Mouse (Mus musculus) T-helper 17 cell (primary cell): ENCODE data around the gene Ube2cbp.

Source experiments
- in situ Hi-C, 2 experiments: fragments of 300-600 bp; cut with MboI, MseI; formaldehyde crosslinking; loops; 1 replicate in 1 of 2; 2 replicates in 1 of 2; pipeline ENCODE4 v1.15.1; 2025; ENCODE audit warnings: high pct_unique_total_duplicates in 2 of 2

Ube2cbp gene

DNA sequence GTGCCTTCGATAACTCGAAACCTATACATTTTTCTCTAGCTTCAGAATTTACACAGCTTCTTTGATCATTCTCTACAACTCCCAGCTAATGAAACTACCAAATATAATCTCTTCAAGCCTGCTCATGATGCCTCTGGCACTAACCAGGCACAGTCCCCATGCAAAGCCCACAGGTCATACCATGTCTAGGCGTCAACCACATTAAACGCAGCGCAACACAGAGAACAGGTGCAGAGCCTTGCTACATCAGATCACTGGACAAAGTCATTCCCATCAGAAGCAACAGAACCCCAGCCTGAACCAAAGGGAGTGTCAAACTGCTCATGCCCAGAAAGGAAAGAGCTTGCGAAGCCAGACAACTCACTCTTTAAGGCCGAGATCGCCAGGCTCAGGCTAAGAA is 28.1 kb downstream of the Ube2cbp start:
- in situ Hi-C loops = loop anchor here in 1 of 2 experiments (25.0 kb wide), 1 partner anchor 424 kb away; no protein-coding TSS in a partner anchor

DNA sequence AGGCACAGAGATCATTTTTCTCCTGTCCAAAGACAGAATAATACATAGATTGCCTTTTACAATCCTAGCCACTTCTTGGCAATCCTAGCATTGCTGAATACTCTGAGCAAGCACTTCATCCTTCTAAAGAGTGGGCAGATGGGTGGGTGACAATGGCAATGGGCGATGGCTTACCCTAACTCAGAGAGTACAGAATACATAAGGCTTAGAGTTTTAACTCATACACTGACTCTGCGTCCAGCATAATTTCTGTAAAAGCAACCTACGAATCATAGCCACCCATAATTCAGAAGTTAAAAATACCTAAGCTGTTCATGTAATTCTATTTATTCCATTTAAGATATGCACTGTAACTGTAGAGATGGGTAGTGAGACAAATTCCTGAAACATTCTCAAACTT is 29.2 kb downstream of the Ube2cbp start:
- in situ Hi-C loops = loop anchor here in 1 of 2 experiments (25.0 kb wide), 1 partner anchor 423 kb away; no protein-coding TSS in a partner anchor

- in situ Hi-C loops = no loop called here
These were observed 41.4 kb downstream of the Ube2cbp start for GRCm38 (mm10) chr9:86423331-86423730.

DNA sequence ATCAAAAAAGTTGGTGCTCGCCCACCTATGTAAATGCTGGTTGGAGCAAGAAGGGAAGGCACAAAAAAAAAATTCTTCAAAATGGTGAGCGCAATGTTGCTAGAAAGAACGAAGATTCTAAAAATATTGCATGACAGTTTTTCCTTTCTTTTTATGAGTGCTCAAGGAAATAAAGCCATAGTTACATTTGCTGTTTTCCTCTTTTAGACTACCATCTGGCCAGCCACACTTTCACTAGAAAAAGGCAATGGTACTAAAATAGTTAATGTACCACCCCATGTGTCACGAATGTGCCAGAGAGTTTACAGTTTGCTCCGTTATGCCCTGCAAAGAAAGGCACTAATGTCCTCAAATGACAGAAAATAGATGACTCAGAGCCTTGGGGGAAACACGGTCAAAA is 45.4 kb downstream of the Ube2cbp start:
- in situ Hi-C loops = loop anchor here in 1 of 2 experiments (5.0 kb wide), 1 partner anchor 47 kb away; no protein-coding TSS in a partner anchor

- in situ Hi-C loops = loop anchor here in 1 of 2 experiments (5.0 kb wide), 1 partner anchor 46 kb away; no protein-coding TSS in a partner anchor
These were observed 46.8 kb downstream of the Ube2cbp start for GRCm38 (mm10) chr9:86417971-86418370.

- in situ Hi-C loops = no loop called here
These were observed 69.0 kb downstream of the Ube2cbp start for GRCm38 (mm10) chr9:86395785-86396184.

DNA sequence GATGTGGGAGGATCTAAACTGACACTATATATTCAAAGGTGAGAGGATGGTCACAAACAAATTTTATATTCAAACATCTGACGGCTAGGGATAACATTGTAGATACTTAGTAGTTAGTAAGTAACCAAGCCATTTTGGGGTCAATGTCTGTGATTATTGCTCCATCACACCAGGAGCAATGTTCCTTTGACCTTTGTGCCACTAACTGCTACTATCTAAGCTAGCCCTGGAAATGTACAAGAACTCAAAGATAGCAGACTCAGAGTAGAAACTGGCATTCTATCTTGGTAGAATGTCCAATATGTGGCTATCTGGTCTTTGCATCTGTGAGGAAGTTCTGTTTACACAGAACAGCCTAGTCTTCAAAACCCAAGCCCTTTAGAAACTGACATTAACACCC is 69.7 kb downstream of the Ube2cbp start:
- in situ Hi-C loops = no loop called here

DNA sequence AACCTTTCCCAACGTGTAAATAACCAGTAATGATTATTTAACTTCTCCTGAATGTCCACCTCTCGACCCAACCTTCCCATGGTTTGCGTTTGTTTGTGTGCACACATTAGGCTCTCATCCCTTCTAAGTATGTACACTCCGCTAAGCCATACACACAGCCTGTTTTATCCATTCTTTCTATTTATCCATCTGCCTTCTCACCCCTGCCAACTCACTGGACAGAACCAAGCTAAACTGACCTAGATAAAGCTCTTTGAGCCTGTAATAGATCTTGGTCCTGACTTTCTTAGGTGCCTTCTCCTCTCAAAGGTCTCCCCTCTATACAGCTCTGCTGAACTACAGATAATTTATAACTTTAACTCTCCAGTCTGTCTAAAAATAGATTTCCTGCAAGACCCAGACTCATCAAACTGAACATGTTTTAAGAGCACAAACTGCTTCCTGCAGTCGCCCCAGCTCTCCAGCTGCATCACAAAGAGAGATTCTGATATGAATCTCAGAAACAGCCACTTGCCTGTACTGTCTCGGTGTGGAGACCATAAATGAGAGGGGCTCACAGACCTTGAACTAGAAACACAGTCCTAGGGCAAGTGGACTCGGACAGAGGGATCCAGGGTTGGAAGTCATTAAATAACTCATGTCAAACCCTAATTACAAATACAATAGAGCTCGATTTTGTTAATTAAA is 71.0 kb downstream of the Ube2cbp start:
- in situ Hi-C loops = no loop called here

GRCm38 (mm10) chr9:86391467-86391866 is 73.3 kb downstream of the Ube2cbp start:
- in situ Hi-C loops = no loop called here

- in situ Hi-C loops = no loop called here
These were observed 74.0 kb downstream of the Ube2cbp start for GRCm38 (mm10) chr9:86390713-86391112.

DNA sequence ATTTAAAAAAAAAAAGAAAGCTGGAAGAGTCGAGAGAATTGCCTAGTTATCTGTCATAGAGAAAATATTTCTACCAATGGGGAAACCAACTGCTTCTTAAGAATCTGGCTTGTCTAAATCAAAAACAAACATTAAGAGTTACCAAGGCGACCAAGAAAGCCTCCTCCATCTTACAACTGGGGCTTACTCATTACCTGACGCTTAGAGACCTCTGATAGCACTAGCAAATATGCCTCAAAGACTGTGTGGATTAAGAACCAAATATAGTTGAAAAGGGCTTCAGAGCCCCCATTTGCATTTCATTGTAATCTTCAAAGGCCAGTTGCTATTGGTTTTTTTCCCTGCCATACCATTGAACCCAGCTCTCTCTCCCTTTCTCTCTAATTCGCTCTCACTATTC is 76.2 kb downstream of the Ube2cbp start:
- in situ Hi-C loops = no loop called here

- in situ Hi-C loops = loop anchor here in 1 of 2 experiments (10.0 kb wide), 1 partner anchor 188 kb away; no protein-coding TSS in a partner anchor
These were observed 87.8 kb downstream of the Ube2cbp start for GRCm38 (mm10) chr9:86376923-86377322.

GRCm38 (mm10) chr9:86372783-86373567 is 91.8 kb downstream of the Ube2cbp start:
- in situ Hi-C loops = loop anchor here in 1 of 2 experiments (5.0 to 25.0 kb wide), 3 partner anchors 44 to 639 kb away; partner anchors contain the start of genes Cyb5r4 and Ripply2

- in situ Hi-C loops = loop anchor here (10.0 to 25.0 kb wide), 2 partner anchors 643 to 886 kb away; partner anchors contain the start of genes Cep162 (in 1 of the 2), Cyb5r4 (in 1 of the 2) and Ripply2 (in 1 of the 2)
These were observed 95.5 kb downstream of the Ube2cbp start for GRCm38 (mm10) chr9:86369208-86369607.

GRCm38 (mm10) chr9:86360536-86360935 is 104.2 kb downstream of the Ube2cbp start:
- in situ Hi-C loops = loop anchor here (10.0 to 25.0 kb wide), 2 partner anchors 652 to 894 kb away; partner anchors contain the start of genes Cep162 (in 1 of the 2), Cyb5r4 (in 1 of the 2) and Ripply2 (in 1 of the 2)

GRCm38 (mm10) chr9:86355851-86356250 is 108.9 kb downstream of the Ube2cbp start:
- in situ Hi-C loops = loop anchor here in 1 of 2 experiments (25.0 kb wide), 1 partner anchor 656 kb away; the partner anchor contains the start of genes Cyb5r4 and Ripply2

DNA sequence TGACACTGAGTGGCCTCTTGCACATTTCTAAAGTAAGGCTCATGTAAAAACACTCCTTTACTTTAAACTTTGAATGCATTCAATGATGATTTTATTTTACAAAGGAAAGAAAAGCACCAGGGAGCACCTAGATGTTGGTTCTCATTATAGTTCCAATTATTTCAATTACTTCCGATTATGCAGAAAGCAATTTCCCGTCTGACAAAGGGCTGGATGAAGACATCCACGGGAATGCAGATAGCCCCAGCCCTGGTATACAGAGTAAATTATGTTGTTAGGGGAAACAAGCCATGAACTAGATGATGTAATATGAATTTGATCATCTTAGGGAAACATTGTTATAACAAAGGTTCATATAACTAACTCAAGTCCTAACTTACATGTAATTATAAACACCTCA is 113.3 kb downstream of the Ube2cbp start:
- in situ Hi-C loops = loop anchor here in 1 of 2 experiments (25.0 kb wide), 1 partner anchor 661 kb away; the partner anchor contains the start of genes Cyb5r4 and Ripply2

DNA sequence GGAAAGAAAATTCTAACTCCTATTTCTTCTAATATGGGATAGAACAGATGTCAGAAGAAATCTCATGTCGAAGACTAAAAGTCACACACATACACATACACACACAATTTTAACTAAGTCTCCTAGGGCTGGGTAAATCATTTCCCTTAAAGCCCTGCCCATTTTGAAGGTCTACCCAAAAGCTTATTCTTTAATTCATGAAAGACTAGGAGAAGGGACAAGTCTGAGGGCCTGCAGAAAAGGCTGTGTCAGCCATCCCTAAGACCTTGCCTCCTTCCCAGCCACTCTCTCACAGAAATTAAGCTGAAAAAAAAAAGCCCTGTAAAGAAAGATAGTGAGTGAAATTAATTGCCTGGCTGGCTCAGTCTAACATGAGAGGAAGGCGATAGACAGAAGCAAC is 128.0 kb downstream of the Ube2cbp start:
- in situ Hi-C loops = loop anchor here in 1 of 2 experiments (10.0 kb wide), 1 partner anchor 322 kb away; no protein-coding TSS in a partner anchor

- in situ Hi-C loops = loop anchor here in 1 of 2 experiments (10.0 kb wide), 1 partner anchor 322 kb away; no protein-coding TSS in a partner anchor
These were observed 128.4 kb downstream of the Ube2cbp start for GRCm38 (mm10) chr9:86336361-86336760.

- in situ Hi-C loops = loop anchor here in 1 of 2 experiments (10.0 kb wide), 1 partner anchor 321 kb away; no protein-coding TSS in a partner anchor
These were observed 129.2 kb downstream of the Ube2cbp start for GRCm38 (mm10) chr9:86335588-86335987.

GRCm38 (mm10) chr9:86334357-86334756 is 130.4 kb downstream of the Ube2cbp start:
- in situ Hi-C loops = loop anchor here in 1 of 2 experiments (10.0 kb wide), 1 partner anchor 320 kb away; no protein-coding TSS in a partner anchor
